Mouse (Mus musculus) spleen, adult 2 months (tissue): Measurements from ENCODE around the gene Pitpnb. TPM values are rescaled to one million over a fixed set of nuclear protein-coding genes. Genes with fewer than 3 reads are reported as not detected.

Source experiments
- DNase-seq, 2 experiments: peaks; one replicate each; pipeline versions ENCODE4 v3.0.0 to v3.0.0-alpha.2; 2012 to 2021; ENCODE audit warnings: low spot score in 2 of 2, low read depth in 1 of 2
- H3K27ac ChIP-seq: fragments of 200-500 bp; 2 replicates; pipeline ENCODE4 v1.5.1; 2012; ENCODE audit warnings: low read length, inconsistent platforms; ENCODE audit not compliant: insufficient read depth
- H3K27me3 ChIP-seq: fragments of 200-500 bp; 2 replicates; pipeline ENCODE4 v1.6.1; 2012; ENCODE audit warnings: mild to moderate bottlenecking, moderate library complexity, low read length, inconsistent platforms; ENCODE audit not compliant: control insufficient read depth, insufficient read depth
- H3K36me3 ChIP-seq: fragments of 200-500 bp; 2 replicates; pipeline ENCODE4 v1.6.1; 2012; ENCODE audit warnings: mild to moderate bottlenecking, low read length, inconsistent platforms; ENCODE audit not compliant: control insufficient read depth, insufficient read depth
- H3K4me1 ChIP-seq: fragments of 200-500 bp; 2 replicates; pipeline ENCODE4 v1.6.1; 2011; ENCODE audit warnings: inconsistent platforms; ENCODE audit not compliant: control insufficient read depth, insufficient read depth, insufficient read length
- H3K4me3 ChIP-seq: fragments of 200-500 bp; 2 replicates; pipeline ENCODE4 v1.5.1; 2011; ENCODE audit warnings: mild to moderate bottlenecking, inconsistent platforms; ENCODE audit not compliant: insufficient read depth, insufficient read length; ENCODE audit errors: extremely low read depth
- CTCF ChIP-seq: fragments of 200-500 bp; IDR thresholded peaks from 2 replicates; pipeline ENCODE4 v1.5.1; 2011; ENCODE audit warnings: mild to moderate bottlenecking, inconsistent platforms; ENCODE audit not compliant: insufficient read depth, insufficient read length, insufficient replicate concordance; ENCODE audit errors: extremely low read depth
- POLR2A ChIP-seq: fragments of 200-500 bp; IDR thresholded peaks from 2 replicates; pipeline ENCODE4 v1.6.1; 2011; ENCODE audit warnings: low read depth, low read length, inconsistent platforms
- WGBS: fragments of 180-500 bp; shearing (Covaris S2); methylation state at CpG from one replicate; pipeline ENCODE4 v1.1.7; 2018; 5-methylcytosine and 5-hydroxymethylcytosine counted together
- polyA plus RNA-seq: library from polyadenylated mRNA; depleted of rRNA; stranded (reverse); fragments of >200 nt; gene quantifications from 2 replicates; pipeline ENCODE4 v1.2.3, GENCODE M21; 2012; rRNA removed

Pitpnb gene
- polyA plus RNA-seq, 1 experiment, result 25.5 TPM

DNA sequence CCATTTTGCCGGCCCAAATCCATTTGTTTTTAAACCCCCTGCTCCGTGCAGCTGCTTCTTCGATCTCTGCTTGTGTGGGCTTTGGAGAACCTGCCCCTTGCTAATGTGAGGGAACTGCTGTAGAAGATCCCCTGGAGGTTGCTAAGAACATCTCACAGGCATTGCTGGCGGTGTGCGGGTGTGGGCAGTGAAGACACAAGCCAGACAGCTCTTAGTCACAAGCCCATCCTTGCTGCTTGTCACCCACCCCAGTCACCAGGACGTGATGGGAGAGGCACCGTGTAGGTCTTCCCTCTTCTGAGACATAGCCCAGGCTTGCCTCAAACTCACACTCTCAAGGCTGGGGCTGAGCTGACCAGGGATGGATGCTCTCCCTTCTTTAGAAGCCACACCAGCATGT lies 106.6 kb downstream of the Pitpnb start:
- H3K27me3 ChIP-seq, result no peaks in the 10 kb centered on the region
- TF ChIP-seq POLR2A (no peak), CTCF (no peak)
- H3K36me3 ChIP-seq, result no peaks in the 10 kb centered on the region
- DNase-seq, result no peak
- 87% methylated on average over 7 of the region's 7 CpGs for WGBS
- no peaks in the 10 kb centered on the region for H3K4me1 ChIP-seq
- no peak overlapping the region for H3K27ac ChIP-seq
- H3K4me3 ChIP-seq, result no peak overlapping the region

Other genes starting within 250 kb of the Pitpnb start
- gene Mn1, start 86.6 kb downstream of the Pitpnb start, polyA plus RNA-seq, result 0.79 and 1.0 TPM in 2 replicates